Mouse (Mus musculus): Measurements from ENCODE around the gene Avil. TPM values are rescaled to one million over a fixed set of nuclear protein-coding genes. Genes with fewer than 3 reads are reported as not detected.

The Avil gene
- polyA plus RNA-seq, 1 experiment from 2014 or later: 0.12 TPM

GRCm38 (mm10) chr10:126993621-126994020 is 6.9 kb upstream of the Avil start:
- no peak for ATAC-seq (ENCODE audit: low read depth)
- Histone ChIP-seq H3K27ac (no peak overlapping the region), H3K4me1 (replicated peaks) (peaks cover 28% of the 10 kb centered on the region), H3K4me3 (replicated peaks) (no peak overlapping the region), H3K36me3 (peaks cover 63% of the 10 kb centered on the region), H3K4me2 (no peak overlapping the region), H3K9ac (no peak overlapping the region), H3K27me3 (no peaks in the 10 kb centered on the region), H3K9me3 (replicated peaks) (no peaks in the 10 kb centered on the region)
- DNase-seq: no peak
- 82% methylated on average over 3 of the region's 3 CpGs for WGBS (ENCODE audit: insufficient replicate concordance)

- Histone ChIP-seq H3K9me3 (replicated peaks) (no peaks in the 10 kb centered on the region), H3K9ac (no peak overlapping the region), H3K27me3 (no peaks in the 10 kb centered on the region), H3K36me3 (peaks cover 57% of the 10 kb centered on the region), H3K4me1 (replicated peaks) (peaks cover 9% of the 10 kb centered on the region), H3K4me2 (no peak overlapping the region), H3K27ac (no peak overlapping the region), H3K4me3 (replicated peaks) (no peak overlapping the region)
- DNase-seq (no peak), ATAC-seq (ENCODE audit: low read depth) (no peak)
- WGBS (ENCODE audit: insufficient replicate concordance): 55% methylated on average over 13 of the region's 13 CpGs
Observed at GRCm38 (mm10) chr10:126997340-126998113, 3.0 kb upstream of the Avil start.

GRCm38 (mm10) chr10:127001297-127001696 is 788 bp downstream of the Avil start:
- Histone ChIP-seq H3K4me3 (replicated peaks) (no peak overlapping the region), H3K9me3 (replicated peaks) (no peaks in the 10 kb centered on the region), H3K9ac (no peak overlapping the region), H3K36me3 (peaks cover 20% of the 10 kb centered on the region), H3K4me1 (replicated peaks) (peaks cover 9% of the 10 kb centered on the region), H3K4me2 (no peak overlapping the region), H3K27ac (no peak overlapping the region), H3K27me3 (no peaks in the 10 kb centered on the region)
- 69% methylated on average over 9 of the region's 9 CpGs for WGBS (ENCODE audit: insufficient replicate concordance)
- no peak for DNase-seq
- ATAC-seq (ENCODE audit: low read depth): no peak

GRCm38 (mm10) chr10:127002056-127002455 is 1.5 kb downstream of the Avil start:
- no peak overlapping the region for H3K27ac ChIP-seq
- no peak overlapping the region for H3K4me3 ChIP-seq (replicated peaks)
- peaks cover 20% of the 10 kb centered on the region for H3K36me3 ChIP-seq
- peaks cover 9% of the 10 kb centered on the region for H3K4me1 ChIP-seq (replicated peaks)
- H3K9me3 ChIP-seq (replicated peaks): no peaks in the 10 kb centered on the region
- DNase-seq: no peak
- 61% methylated on average over 1 of the region's 1 CpGs for WGBS (ENCODE audit: insufficient replicate concordance)
- no peak overlapping the region for H3K9ac ChIP-seq
- no peaks in the 10 kb centered on the region for H3K27me3 ChIP-seq
- H3K4me2 ChIP-seq: no peak overlapping the region
- no peak for ATAC-seq (ENCODE audit: low read depth)

- WGBS (ENCODE audit: insufficient replicate concordance): 55% methylated on average over 5 of the region's 5 CpGs
- H3K4me2 ChIP-seq: no peak overlapping the region
Observed at GRCm38 (mm10) chr10:127002765-127003164, 2.3 kb downstream of the Avil start.

GRCm38 (mm10) chr10:127003334-127003733 is 2.8 kb downstream of the Avil start:
- H3K36me3 ChIP-seq: peaks cover 8% of the 10 kb centered on the region
- H3K4me1 ChIP-seq (replicated peaks): 0 out of 2 replicates have a peak, but pooled peaks cover 3% of the 10 kb centered on the region
- H3K9ac ChIP-seq: no peak overlapping the region
- no peak overlapping the region for H3K27ac ChIP-seq
- ATAC-seq (ENCODE audit: low read depth) (no peak), DNase-seq (no peak)
- H3K4me2 ChIP-seq: no peak overlapping the region
- H3K27me3 ChIP-seq: no peaks in the 10 kb centered on the region
- H3K4me3 ChIP-seq (replicated peaks): no peak overlapping the region
- 72% methylated on average over 8 of the region's 8 CpGs for WGBS (ENCODE audit: insufficient replicate concordance)
- no peaks in the 10 kb centered on the region for H3K9me3 ChIP-seq (replicated peaks)

More at GRCm38 (mm10) chr10:127002765-127003164, 2.3 kb downstream of the Avil start:
- Histone ChIP-seq H3K36me3 (peaks cover 13% of the 10 kb centered on the region), H3K27ac (no peak overlapping the region), H3K9ac (no peak overlapping the region), H3K4me1 (replicated peaks) (0 out of 2 replicates have a peak, but pooled peaks cover 3% of the 10 kb centered on the region), H3K4me3 (replicated peaks) (no peak overlapping the region), H3K27me3 (no peaks in the 10 kb centered on the region), H3K9me3 (replicated peaks) (no peaks in the 10 kb centered on the region)
- DNase-seq (no peak), ATAC-seq (ENCODE audit: low read depth) (no peak)

GRCm38 (mm10) chr10:127003806-127004205 is 3.3 kb downstream of the Avil start:
- no peak overlapping the region for H3K4me2 ChIP-seq
- H3K9ac ChIP-seq: no peak overlapping the region
- no peaks in the 10 kb centered on the region for H3K9me3 ChIP-seq (replicated peaks)
- no peaks in the 10 kb centered on the region for H3K27me3 ChIP-seq
- ATAC-seq (ENCODE audit: low read depth) (no peak), DNase-seq (no peak)
- H3K27ac ChIP-seq: no peak overlapping the region
- 62% methylated on average over 7 of the region's 7 CpGs for WGBS (ENCODE audit: insufficient replicate concordance)
- H3K36me3 ChIP-seq: peaks cover 4% of the 10 kb centered on the region; the same call in 1 of the 2 replicates
- H3K4me1 ChIP-seq (replicated peaks): 0 out of 2 replicates have a peak, but pooled peaks cover 3% of the 10 kb centered on the region
- no peak overlapping the region for H3K4me3 ChIP-seq (replicated peaks)

- no peak overlapping the region for H3K4me2 ChIP-seq
- no peak overlapping the region for H3K4me3 ChIP-seq (replicated peaks)
- WGBS (ENCODE audit: insufficient replicate concordance): 49% methylated on average over 5 of the region's 5 CpGs
- 0 out of 2 replicates have a peak, but pooled peaks cover 4% of the 10 kb centered on the region for H3K4me1 ChIP-seq (replicated peaks)
- no peaks in the 10 kb centered on the region for H3K9me3 ChIP-seq (replicated peaks)
- DNase-seq (no peak), ATAC-seq (ENCODE audit: low read depth) (no peak)
- no peak overlapping the region for H3K9ac ChIP-seq
- peaks cover 3% of the 10 kb centered on the region; the same call in 1 of the 2 replicates for H3K27me3 ChIP-seq
- H3K36me3 ChIP-seq: no peaks in the 10 kb centered on the region
- H3K27ac ChIP-seq: no peak overlapping the region
Observed at GRCm38 (mm10) chr10:127016488-127016887, 16.0 kb downstream of the Avil start.

GRCm38 (mm10) chr10:127017071-127017470 is 16.6 kb downstream of the Avil start:
- WGBS (ENCODE audit: insufficient replicate concordance): 17% methylated on average over 2 of the region's 2 CpGs
- Histone ChIP-seq H3K4me1 (replicated peaks) (0 out of 2 replicates have a peak, but pooled peaks cover 4% of the 10 kb centered on the region), H3K4me3 (replicated peaks) (no peak overlapping the region), H3K4me2 (no peak overlapping the region), H3K9ac (no peak overlapping the region), H3K9me3 (replicated peaks) (no peaks in the 10 kb centered on the region), H3K27ac (no peak overlapping the region), H3K36me3 (peaks cover 4% of the 10 kb centered on the region; the same call in 1 of the 2 replicates), H3K27me3 (peaks cover 3% of the 10 kb centered on the region; the same call in 1 of the 2 replicates)
- no peak for DNase-seq
- ATAC-seq (ENCODE audit: low read depth): no peak

GRCm38 (mm10) chr10:127018422-127018821 is 17.9 kb downstream of the Avil start:
- Histone ChIP-seq H3K27ac (no peak overlapping the region), H3K4me2 (no peak overlapping the region), H3K27me3 (peaks cover 3% of the 10 kb centered on the region; the same call in 1 of the 2 replicates), H3K36me3 (peaks cover 16% of the 10 kb centered on the region), H3K9ac (no peak overlapping the region), H3K9me3 (replicated peaks) (no peaks in the 10 kb centered on the region), H3K4me3 (replicated peaks) (no peak overlapping the region), H3K4me1 (replicated peaks) (0 out of 2 replicates have a peak, but pooled peaks cover under 1% of the 10 kb centered on the region)
- DNase-seq: no peak
- no peak for ATAC-seq (ENCODE audit: low read depth)
- WGBS (ENCODE audit: insufficient replicate concordance): 69% methylated on average over 16 of the region's 16 CpGs

GRCm38 (mm10) chr10:127030336-127031296 is 30.1 kb downstream of the Avil start, which contains the start of gene Tsfm:
TSS of gene Tsfm (minus strand) at chr10:127030840.
- peaks cover 13% of the 10 kb centered on the region for H3K4me1 ChIP-seq (replicated peaks)
- WGBS (ENCODE audit: insufficient replicate concordance): 6% methylated on average over 55 of the region's 56 CpGs
- peak within 1 kb of the TSS; percentile 90 for H3K4me3 ChIP-seq (replicated peaks)
- H3K36me3 ChIP-seq: peaks cover 38% of the 10 kb centered on the region
- H3K9ac ChIP-seq: peak within 1 kb of the TSS; percentile 92
- peak within 1 kb of the TSS; percentile 97 for H3K4me2 ChIP-seq
- H3K27ac ChIP-seq: peak within 1 kb of the TSS; percentile 50
- H3K9me3 ChIP-seq (replicated peaks): no peaks in the 10 kb centered on the region
- ATAC-seq (ENCODE audit: low read depth) (peak; percentile 86), DNase-seq (peak; percentile 82)
- no peaks in the 10 kb centered on the region for H3K27me3 ChIP-seq
